Mouse (Mus musculus): ENCODE data around the gene Gramd1b.

Gramd1b gene

DNA sequence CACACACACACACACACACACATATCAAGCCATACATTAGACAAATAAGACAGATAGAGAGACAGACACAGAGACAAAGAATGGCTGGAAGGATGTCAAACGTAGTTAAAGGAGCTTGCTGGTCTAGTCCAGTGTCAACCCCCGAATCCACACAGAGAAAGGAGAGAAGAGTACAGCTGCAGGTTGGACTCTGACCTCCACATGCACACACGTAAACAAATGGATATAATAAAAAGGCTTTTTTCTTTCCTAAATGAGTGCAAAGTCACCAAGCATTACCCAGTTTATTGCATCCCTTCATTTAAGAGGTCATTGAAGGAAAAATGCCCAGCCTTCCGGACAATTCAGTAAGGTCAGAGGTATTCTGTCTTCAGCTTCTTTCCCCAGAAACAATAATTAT is 161.0 kb downstream of the Gramd1b start:
- no peak for DNase-seq (ENCODE audit: low read depth, low spot score)

DNA sequence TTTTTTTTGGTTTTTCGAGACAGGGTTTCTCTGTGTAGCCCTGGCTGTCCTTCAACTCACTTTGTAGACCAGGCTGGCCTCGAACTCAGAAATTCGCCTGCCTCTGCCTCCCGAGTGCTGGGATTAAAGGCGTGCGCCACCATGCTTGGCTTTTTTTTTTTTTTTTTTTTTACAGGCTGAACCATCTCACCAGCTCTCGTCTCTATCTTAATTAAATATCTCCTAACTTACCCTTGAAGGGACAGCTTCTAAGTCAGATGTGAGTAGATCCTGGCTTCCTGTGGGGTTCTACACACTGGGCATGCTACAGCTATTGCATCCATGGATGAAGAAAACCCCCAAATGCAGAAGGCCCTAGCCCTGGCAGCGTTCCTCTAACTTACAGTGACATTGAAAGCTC is 164.4 kb downstream of the Gramd1b start:
- no peak for DNase-seq (ENCODE audit: low read depth, low spot score)

DNA sequence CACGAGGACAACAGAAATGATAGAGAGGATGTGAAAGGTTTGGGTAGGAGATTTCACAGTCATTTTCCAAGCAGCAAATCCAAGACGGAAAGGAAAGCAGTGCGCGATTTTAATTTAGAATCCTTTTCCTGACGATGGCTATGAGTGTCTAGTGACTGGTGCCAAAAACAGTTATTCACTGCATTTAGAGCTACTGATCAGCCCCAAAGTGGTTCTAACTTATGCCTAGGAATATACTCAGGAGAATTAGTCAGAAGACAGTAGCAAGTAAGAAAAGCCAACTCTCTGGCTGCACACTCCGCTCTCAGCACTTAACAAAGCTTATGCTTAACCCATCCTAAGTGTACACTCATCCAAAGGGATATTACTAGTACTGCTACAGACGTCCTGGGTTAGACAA is 166.9 kb downstream of the Gramd1b start:
- no peak for DNase-seq (ENCODE audit: low read depth, low spot score)

DNA sequence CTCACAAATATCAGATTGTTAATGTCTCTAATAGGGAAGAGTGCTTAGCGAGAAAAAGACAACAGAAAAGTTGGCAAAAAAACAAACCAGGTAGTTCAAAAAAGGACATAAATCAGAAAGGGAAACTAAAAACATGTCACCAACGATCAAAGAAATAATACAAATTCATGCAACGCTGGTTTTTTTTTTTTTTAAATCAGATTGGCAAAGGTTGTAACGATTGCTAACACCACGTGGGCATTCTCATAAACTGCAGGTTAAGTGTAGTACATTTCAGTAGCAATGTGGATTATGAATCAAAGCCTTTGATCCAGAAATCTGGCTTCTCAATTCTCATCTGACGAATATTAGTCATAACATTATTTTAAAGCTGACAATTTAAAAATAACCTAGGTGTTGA is 169.2 kb downstream of the Gramd1b start:
- no peak for DNase-seq (ENCODE audit: low read depth, low spot score)

DNA sequence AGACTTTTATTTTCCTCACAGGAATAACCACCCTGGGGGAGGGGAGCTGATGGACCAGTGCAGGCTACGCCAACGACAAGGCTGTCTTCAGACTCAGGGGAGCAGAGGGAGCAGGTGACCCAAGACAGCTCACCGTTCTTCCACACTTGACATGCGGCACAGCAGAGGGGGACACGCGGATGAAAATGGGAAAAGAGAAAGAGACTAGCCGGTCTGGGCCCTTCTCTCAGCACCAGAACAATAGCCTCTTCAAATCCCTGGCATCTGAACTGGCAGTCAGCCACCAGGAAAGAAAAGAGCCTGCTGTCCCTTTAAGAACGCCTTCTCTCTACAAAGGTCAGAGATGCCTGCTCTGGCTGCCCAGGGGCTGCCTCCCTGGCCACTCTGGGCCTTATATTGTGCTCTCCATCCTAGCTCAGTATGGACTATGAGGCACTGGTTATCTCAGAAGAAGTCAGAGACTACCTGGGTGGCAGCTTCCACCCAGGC is 172.7 kb downstream of the Gramd1b start:
- no peak for DNase-seq (ENCODE audit: low read depth, low spot score)

DNA sequence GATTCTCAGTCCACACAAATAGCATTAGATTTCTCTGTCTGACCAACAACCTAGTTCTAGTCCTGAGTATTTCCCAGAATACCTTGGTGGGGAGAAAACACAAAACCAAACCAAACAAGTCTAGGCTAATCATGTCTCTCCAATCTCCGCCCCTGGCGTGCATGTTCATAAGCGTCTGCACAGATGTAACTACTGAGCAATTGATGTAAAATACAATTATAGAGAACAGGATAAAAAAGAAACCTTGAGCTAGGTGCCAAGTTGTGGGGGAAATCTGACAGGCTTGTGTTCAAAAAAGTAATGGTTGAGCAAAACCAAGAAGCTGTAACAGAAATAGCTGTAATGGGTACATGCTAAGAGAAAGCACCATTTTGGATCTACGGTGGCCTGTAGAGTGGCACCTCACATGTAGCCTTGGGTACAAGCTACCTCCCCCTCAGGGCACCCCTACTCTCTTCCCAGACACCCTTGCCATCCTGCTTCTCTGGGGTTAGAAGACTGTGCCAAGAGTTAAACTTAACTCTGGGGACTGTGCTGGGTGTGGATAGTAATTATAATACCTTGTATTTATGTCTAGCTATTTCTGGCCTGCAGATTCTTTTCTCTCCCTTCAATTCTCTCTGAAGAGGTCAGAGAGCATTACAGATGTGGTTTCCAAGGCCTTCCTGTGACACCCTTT is 174.3 kb downstream of the Gramd1b start:
- no peak for DNase-seq (ENCODE audit: low read depth, low spot score)

DNA sequence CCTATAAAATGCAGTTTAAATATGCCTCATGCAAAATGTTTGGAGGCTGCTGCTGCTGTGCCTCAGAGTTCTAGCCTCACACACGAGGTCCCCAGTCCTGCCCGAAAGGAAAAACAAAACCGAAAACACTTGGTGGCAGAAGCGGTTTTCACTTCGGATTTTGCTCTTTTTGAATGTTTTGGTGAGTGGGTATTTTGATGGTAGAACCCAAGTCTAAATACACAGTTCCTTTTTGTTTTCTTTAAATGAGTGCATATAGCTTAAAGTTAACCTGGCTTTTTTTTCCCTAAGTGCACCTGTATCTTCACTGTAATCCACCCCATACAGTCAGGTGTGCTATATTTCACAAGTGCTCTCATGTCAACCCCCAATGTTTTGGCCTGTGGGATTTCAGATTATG is 174.8 kb downstream of the Gramd1b start:
- no peak for DNase-seq (ENCODE audit: low read depth, low spot score)

DNA sequence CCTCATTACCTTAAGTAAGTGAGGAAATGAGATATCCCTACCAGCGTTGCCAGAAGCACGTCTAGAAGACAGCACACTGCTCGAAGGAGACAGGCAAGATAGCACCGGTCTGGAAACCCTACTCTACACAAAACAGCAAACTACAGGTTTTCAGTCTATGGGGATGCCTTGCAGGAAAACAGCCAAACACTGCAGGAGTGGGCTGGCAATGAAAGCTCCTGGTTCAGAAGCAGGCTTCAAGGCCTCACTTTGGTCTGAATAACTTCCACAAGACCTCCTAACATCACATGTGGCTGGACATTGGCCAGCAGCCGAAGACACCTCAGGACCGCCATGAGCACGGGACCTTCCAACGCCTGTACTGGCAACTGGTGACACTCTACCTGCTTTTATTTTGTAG is 175.8 kb downstream of the Gramd1b start:
- DNase-seq (ENCODE audit: low read depth, low spot score), result no peak

DNA sequence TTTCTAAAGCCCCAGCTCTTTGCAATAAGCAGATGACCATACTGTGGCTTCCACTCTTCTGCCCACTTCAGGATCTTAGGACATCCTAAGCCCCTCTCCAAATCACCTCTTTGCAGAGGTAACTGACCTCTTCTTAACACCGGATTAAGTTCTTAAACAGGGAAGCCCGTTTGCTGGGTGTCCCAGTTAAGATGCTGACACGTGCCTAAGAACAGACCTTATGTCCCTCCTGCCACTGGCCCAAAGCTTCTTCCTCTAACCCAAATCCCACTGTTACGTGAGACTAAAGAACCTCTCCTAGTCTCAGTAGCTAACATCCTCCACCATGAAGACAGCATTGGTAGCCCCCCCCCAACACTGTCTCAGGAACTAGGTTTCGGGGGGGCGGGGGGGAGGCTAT is 177.6 kb downstream of the Gramd1b start:
- no peak for DNase-seq (ENCODE audit: low read depth, low spot score)

DNA sequence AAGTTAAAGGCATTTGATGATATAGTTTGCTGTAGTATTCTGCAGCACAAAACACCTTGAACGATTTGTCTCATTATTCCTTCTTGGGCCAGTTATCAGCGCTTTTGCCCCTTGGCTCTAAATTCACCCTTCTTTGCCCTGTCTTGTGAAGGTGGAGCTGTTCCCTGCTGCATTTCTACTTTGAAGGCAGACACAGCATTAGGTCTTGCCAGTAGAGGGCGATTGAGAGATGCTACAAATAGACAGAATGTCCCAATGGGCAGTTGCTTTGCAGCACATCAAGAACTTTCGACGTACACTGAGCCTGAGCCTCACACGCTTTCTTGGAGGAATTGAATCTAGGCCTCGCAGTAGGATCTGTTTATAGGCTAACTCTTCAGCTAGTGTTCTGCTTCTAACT is 180.5 kb downstream of the Gramd1b start:
- DNase-seq (ENCODE audit: low read depth, low spot score), result peak; percentile 75

DNA sequence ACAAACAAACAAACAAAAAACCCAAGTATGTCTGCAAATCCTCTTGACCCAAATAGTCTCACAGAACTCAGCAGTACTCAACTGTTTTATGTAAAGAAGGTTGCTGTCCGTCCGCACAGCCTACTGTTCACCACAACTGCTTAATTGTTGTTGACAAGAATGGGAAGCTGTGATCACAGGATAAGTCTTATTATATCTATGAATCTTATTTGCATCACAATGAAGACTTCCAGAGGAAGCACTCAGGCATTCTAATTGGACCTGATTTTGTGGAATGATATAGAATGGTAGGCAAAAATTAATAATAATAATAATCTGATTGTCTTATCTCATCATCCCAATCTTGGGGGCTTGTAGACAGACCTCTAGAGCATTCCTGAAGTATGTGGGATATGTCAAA is 181.1 kb downstream of the Gramd1b start:
- DNase-seq (ENCODE audit: low read depth, low spot score), result no peak

DNA sequence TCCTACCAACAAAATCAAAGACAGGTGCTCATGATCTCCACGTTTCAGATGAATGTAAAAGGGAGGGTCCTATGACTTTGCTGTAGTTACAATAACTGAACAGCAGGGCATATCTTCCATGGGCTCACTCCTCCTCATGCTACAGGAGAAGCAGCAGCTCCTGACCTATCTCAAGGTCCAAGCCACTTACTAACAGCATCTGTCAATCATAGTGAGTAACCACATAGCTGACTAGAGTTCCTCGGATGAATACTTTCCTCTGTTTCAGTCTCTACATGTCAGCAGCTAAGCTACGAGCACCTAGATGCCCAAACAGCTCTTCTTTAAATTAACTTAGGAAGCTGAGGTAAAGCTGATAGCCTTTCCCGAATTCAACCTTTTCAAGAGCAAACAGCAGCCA is 181.6 kb downstream of the Gramd1b start:
- DNase-seq (ENCODE audit: low read depth, low spot score), result no peak

DNA sequence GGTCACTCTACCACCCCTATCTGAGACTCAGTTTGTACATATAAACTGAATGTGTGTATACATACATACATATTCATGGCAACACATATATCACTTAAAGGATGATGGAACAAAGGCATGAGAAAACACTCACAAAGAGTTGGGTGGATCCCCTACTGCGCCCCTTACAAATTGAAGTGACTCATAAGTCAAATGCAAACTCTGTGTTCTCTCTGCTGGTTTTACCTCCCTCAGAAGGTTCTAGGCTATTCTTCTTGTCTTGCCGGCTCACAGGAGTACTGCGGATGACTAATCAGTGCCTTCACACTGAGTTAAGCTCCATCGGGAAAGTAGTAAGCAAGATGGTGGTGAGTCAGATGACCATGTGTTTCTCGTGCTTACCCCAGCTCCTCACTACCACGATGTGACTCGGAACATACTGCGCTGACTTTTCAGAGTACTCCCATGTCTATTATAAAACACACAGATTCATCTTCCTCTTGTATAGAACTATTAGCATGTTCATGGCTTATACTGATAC is 182.4 kb downstream of the Gramd1b start:
- no peak for DNase-seq (ENCODE audit: low read depth, low spot score)

DNA sequence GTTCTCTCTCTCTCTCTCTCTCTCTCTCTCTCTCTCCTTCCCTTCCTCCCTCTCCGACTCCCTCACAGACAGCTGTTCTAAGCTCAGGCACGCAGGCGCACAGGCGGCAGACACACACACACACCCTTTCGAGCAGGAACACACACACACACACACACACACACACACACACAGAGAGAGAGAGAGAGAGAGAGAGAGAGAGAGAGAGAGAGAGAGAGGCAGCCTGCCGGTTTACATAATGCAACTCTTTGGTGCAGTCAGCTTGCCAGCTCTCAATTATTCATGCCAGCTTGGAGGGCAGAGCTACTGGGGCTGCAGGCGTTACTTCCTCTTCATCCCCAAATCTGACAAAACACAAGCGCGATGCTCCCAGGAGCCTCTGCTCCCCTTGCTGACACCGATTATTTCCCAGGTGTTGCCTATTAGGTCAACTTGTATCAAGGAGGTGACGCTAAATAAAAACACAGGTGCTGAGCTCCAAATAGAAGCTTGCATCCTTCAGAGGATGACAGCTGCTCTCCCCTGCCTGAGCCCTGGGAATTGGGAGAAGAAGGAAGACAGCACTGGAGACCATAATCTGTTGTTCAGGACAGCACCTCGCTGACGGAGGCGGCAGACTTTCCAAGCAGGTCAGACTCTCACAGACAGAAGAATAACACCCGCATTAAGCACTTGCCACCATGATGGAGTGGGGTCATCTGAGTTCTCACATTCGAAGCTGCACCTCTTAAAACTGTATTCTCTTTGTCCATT is 184.8 kb downstream of the Gramd1b start:
- DNase-seq (ENCODE audit: low read depth, low spot score), result peak; percentile 55

DNA sequence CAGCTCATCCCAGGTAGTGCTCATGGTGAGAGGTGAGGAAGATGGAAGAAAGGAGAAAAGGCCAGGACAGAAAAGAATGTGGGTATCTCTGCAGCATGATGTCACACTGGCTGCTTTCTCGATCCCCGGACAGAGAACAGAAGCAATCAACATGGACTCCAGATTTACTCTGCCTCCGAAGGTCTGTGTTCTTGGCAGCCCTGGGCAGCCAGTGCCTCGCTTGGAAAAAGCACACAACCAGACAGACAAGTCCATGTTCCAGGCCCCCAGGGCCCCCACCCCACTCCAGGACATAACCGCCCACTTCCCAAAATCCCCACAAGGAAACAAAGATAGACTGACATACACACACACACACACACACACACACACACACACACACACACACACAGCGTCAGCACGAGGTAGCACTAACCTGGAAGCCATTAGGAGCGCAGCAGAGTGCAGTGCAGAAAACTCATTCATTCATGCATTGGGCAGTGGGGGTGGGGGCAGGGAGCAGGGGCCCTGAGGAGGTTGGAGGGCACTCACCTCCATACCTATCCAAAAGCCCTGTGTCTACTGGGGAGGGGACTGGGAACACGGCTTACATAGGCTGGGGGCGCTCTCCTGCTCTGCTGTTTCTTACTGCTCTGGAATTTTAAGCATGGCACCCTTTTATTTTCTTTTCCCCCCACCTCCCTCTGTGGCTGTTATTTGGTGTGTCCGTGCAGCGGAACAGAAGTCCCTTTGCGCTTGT is 185.5 kb downstream of the Gramd1b start:
- no peak for DNase-seq (ENCODE audit: low read depth, low spot score)

DNA sequence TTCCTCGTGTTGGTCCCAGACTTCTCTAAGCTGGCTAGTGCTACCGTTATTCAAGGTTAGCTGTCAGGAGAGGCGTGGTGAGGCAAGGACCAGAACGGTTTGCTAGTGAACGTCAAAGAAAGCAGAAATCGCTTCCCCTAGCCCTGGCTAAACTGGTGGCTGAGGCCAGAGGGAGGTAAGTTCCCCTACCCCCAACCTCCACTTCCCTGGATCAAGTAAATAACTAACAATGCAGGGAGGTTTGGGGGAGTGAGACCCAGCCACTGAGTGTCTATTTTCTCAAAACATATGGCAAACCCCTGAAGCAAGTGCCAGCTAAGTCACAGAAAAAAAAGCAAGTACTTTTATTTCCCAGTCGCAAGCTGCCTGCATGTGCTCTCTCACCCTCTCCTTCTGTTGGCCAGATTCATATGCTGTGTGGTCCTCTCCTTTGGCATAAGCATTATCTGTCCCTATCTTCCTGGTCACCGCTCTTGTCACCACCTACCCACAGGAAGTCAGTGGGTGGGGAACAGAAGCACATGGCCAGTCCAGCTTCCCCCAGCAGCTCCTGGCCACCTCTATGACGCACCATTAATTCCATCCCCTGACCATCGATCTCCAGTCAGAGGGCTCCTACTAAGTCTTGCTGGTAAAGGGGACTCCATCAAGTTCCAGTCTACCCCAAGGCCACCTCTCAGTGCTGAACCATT is 186.2 kb downstream of the Gramd1b start:
- DNase-seq (ENCODE audit: low read depth, low spot score), result no peak

DNA sequence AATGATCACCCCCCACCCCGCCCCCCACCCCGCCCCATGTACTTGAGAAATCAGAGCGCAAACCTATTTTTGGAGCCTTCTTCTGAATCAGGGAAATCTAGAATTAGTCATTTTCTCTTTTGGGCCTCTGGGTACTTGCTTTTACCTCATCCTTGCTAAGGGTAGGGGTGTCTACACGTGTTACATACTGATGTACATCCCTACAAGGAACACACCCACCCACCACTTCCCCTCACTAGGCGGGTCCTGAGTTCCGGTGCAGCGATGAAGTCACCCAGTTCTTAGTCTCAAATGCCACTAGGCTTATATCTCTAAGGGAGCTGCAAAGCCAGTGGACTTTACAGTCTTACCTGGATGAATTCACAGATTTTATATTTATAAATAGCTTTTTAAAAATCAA is 187.4 kb downstream of the Gramd1b start:
- DNase-seq (ENCODE audit: low read depth, low spot score), result peak; percentile 79

DNA sequence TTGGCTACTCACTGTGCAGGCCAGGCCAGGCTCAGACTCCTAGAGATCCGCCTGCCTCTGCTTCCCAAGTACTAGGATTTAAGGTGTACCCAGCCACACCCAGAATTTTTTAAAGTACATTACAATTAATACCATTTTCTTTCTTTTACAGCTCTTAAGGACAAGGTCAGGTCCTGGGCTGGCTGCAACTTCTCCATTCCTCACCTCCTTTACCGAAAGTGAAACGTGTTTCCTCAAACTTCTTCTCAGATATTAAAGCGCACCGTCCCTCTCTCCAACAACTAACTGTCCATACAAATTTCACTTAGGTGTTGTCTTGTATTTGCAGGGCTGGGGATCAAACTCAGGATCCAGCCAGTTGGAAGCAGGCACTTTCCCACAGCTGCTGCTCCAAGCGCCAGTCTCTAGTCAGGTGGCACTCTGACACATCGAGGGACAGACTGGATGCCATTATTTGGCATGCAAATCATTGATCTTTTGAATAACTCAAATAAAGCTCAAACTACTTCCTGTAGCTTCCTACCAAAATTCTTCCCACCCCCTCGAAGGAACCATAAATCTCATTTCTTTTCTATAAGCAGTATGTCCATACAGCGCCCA is 188.0 kb downstream of the Gramd1b start:
- no peak for DNase-seq (ENCODE audit: low read depth, low spot score)

DNA sequence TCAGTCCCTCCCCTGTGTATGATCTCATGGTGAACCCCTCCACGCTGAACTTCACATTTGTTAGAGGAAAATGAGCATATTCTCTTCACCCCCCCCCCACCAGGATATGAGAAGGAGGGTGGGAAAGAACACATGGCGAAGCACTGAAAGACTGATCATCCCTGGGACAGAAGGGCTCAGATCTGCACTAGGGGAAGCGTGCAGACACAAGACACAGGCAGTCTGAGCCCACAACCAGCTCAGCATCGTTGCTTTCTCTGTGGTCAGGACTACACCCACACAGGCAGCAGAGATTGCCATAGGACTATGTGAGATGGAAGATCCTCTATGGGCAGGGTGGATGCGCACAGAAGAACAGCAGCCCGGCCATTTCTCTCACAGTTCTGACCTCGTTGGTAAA is 189.1 kb downstream of the Gramd1b start:
- peak; percentile 34 for DNase-seq (ENCODE audit: low read depth, low spot score)

DNA sequence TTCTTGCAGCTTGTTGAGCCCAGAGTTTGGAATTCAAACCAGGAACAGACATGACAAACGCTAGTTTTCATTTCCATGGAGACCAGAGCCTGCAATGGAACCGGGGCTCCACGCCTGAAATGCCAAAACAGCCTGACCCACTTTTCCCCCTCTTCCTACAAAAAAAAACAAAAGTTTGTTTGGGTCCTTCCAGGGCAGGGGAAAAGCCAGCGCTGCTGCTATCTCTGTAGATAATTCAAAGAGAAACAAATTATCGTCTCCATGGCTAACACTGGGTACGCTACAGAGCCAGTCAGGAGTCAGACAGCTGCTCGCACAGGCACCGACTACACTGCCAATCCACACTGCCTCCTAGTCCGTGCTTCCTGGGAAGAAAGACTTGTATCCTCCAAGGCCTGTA is 191.6 kb downstream of the Gramd1b start:
- DNase-seq (ENCODE audit: low read depth, low spot score), result no peak

DNA sequence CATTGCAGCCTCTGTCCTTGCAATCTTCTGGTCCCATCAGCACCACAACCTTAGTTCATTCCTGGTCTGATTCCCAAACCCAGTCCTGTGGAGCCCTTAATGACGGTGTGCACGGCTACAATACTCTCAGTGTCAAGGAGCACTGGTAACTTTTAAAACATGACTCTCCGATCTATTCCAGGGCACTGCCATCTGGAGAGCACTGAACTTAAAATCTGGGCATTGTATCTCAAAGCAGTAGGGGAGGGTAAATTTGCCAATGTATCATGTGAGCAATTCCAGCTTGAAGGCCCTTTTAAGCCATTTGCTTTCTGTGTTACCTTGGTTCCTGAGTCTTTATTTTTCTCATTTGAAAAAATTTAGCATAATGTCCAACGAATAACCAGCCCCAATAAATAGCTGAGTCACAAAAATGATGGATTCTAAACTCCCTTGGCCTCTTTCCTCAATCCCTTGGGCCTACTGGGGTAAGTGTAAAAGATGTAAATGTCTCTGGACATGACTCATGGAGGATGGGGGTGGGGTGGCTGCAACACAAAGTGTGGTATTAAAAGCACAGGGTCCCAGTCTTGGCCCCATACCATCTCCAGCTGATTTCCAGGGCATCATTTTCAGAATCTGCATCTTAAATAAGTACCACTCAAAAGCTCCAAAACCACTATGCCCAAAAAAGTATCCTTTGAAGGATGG is 193.9 kb downstream of the Gramd1b start:
- DNase-seq (ENCODE audit: low read depth, low spot score), result no peak
